Mouse (Mus musculus) monocyte, adult 59 days (primary cell): Measurements from ENCODE around the gene Dbn1. TPM values are rescaled to one million over a fixed set of nuclear protein-coding genes. Genes with fewer than 3 reads are reported as not detected.

Source experiments
- total RNA-seq, 2 experiments: library from RNA; stranded (reverse); gene quantifications; one replicate each; pipeline ENCODE4 v1.2.4; 2023

Gene Dbn1
- 1 to 10 TPM in 1 of 2 experiments, under 1 TPM in 1; 0.71 to 1.3 TPM for total RNA-seq

GRCm38 (mm10) chr13:55487578-55488498 is at the start of gene Dbn1:
Gene Dbn1, minus strand, starts transcription at chr13:55488111.

GRCm38 (mm10) chr13:55536194-55537175 is 48.6 kb upstream of the Dbn1 start, which contains the start of gene Ddx41:
Gene Ddx41, minus strand, starts transcription at chr13:55536658.

GRCm38 (mm10) chr13:55529198-55529915 is 41.4 kb upstream of the Dbn1 start, which contains the start of gene Dok3:
Gene Dok3, minus strand, starts transcription at chr13:55529296.

GRCm38 (mm10) chr13:55513111-55513748 is 25.3 kb upstream of the Dbn1 start, which contains the start of gene Pdlim7:
Gene Pdlim7, minus strand, starts transcription at chr13:55513676.

GRCm38 (mm10) chr13:55464027-55464884 is 23.7 kb downstream of the Dbn1 start, which contains the start of gene Prr7:
Gene Prr7, plus strand, starts transcription at chr13:55464267.

GRCm38 (mm10) chr13:55444937-55445315 is 43.0 kb downstream of the Dbn1 start, which contains the start of gene Grk6:
Gene Grk6, plus strand, starts transcription at chr13:55445072.

GRCm38 (mm10) chr13:55426613-55427012 is 61.3 kb downstream of the Dbn1 start, which contains the start of gene F12:
Gene F12, minus strand, starts transcription at chr13:55426793.

Other genes starting within 250 kb of the Dbn1 start
- 100 to 1,000 TPM; 150 to 169 TPM for gene Prelid1, start 167.6 kb downstream of the Dbn1 start, total RNA-seq
- gene Rab24, start 166.2 kb downstream of the Dbn1 start, total RNA-seq: 10 to 100 TPM; 50.4 to 51.8 TPM
- under 1 TPM; 0.36 to 0.52 TPM for gene Mxd3, start 158.3 kb downstream of the Dbn1 start, total RNA-seq
- gene Lman2, start 125.3 kb downstream of the Dbn1 start, total RNA-seq: 100 to 1,000 TPM; 116 to 125 TPM
- 10 to 100 TPM; 65.0 to 65.2 TPM for gene Rgs14, start 118.4 kb downstream of the Dbn1 start, total RNA-seq
- not detected for gene Slc34a1, start 89.9 kb downstream of the Dbn1 start, total RNA-seq
- not detected for gene Pfn3, start 72.9 kb downstream of the Dbn1 start, total RNA-seq
- gene F12, start 61.3 kb downstream of the Dbn1 start, total RNA-seq: not detected
- gene Grk6, start 43.0 kb downstream of the Dbn1 start, total RNA-seq: 100 to 1,000 TPM; 149 to 155 TPM
- gene Prr7, start 23.8 kb downstream of the Dbn1 start, total RNA-seq: 10 to 100 TPM in 1 of 2 experiments, 1 to 10 TPM in 1; 8.6 to 10.9 TPM
- gene Pdlim7, start 25.6 kb upstream of the Dbn1 start, total RNA-seq: 10 to 100 TPM in 1 of 2 experiments, 1 to 10 TPM in 1; 6.9 to 10.9 TPM
- gene Dok3, start 41.2 kb upstream of the Dbn1 start, total RNA-seq: 100 to 1,000 TPM; 249 to 258 TPM
- gene Ddx41, start 48.5 kb upstream of the Dbn1 start, total RNA-seq: 10 to 100 TPM; 59.0 to 60.2 TPM
- 100 to 1,000 TPM in 1 of 2 experiments, 10 to 100 TPM in 1; 90.5 to 104 TPM for gene Fam193b, start 83.0 kb upstream of the Dbn1 start, total RNA-seq
- gene Tmed9, start 85.6 kb upstream of the Dbn1 start, total RNA-seq: 10 to 100 TPM; 93.3 to 95.8 TPM
- 10 to 100 TPM; 11.4 to 13.0 TPM for gene B4galt7, start 111.8 kb upstream of the Dbn1 start, total RNA-seq
- 10 to 100 TPM; 18.6 to 20.4 TPM for gene Caml, start 134.9 kb upstream of the Dbn1 start, total RNA-seq
- 10 to 100 TPM; 52.8 to 65.4 TPM for gene Ddx46, start 146.9 kb upstream of the Dbn1 start, total RNA-seq
- gene B230219D22Rik, start 205.0 kb upstream of the Dbn1 start, total RNA-seq: 10 to 100 TPM; 26.2 to 27.4 TPM
- gene Txndc15, start 226.5 kb upstream of the Dbn1 start, total RNA-seq: 10 to 100 TPM; 24.5 to 26.3 TPM
- 10 to 100 TPM; 28.3 to 31.9 TPM for gene Pcbd2, start 239.3 kb upstream of the Dbn1 start, total RNA-seq